Comparison of ENCODE assay signal across 25 mouse cellular contexts in the genomic region with DNA sequence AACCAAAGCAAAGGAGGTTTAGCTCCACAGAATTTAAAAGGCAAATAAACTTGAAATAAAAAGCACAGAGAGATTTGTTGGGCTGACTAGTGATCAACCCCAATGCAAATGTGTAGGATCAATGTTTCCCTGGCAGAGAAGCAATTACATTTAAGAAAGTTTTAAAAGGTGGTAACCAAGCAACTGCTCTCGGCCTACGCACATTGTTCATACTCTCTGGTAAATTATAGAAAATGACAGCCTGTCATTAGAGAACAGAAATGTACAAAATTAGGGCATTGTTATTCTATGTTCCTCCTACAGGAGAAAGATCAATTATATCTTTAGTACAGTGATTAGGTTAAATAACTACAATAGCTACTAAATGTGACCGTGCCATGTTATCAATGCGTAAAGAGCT.
DNase-seq lines count a peak whose midpoint lies in the region; ATAC-seq and TF ChIP-seq lines count a peak whose summit lies in the region.
"Had no signal": no experiment of that assay in that cellular context is flagged by ENCODE, and none has a peak within 500 bp of the region (broad histone marks: within the 10 kb centered on the region; RNA-seq: fewer than 3 reads in every experiment).

No protein-coding gene starts in this region.

- no peak overlapping the region for H3K4me2 ChIP-seq in forebrain, embryonic 15.5 days (replicated peaks)
- H3K4me2 ChIP-seq in forebrain, embryonic 11.5 days (ENCODE audit: low read depth, low read length, severe bottlenecking): no peak overlapping the region
- H3K4me2 ChIP-seq in forebrain, postnatal 0 days (ENCODE audit: low read depth): no peak overlapping the region
- H3K4me2 ChIP-seq: embryonic facial prominence, embryonic 12.5 days had no signal

- H3K27ac ChIP-seq in forebrain, embryonic 15.5 days (replicated peaks): no peak overlapping the region
- no peak overlapping the region for H3K27ac ChIP-seq in forebrain, embryonic 11.5 days (ENCODE audit: low read depth, low read length)
- no peak overlapping the region for H3K27ac ChIP-seq in forebrain, postnatal 0 days (ENCODE audit: low read depth, low read length)
- no peak overlapping the region for H3K27ac ChIP-seq in forebrain, embryonic 10.5 days
- H3K27ac ChIP-seq: embryonic facial prominence, embryonic 10.5 days; embryonic facial prominence, embryonic 12.5 days had no signal

- H3K9ac ChIP-seq in forebrain, embryonic 15.5 days (replicated peaks): no peak overlapping the region
- no peak overlapping the region for H3K9ac ChIP-seq in forebrain, embryonic 11.5 days (ENCODE audit: low read length)
- H3K9ac ChIP-seq in forebrain, postnatal 0 days: no peak overlapping the region
- H3K9ac ChIP-seq: embryonic facial prominence, embryonic 12.5 days had no signal

- peak; percentile 35; the same call in 1 of the 2 replicates for ATAC-seq in forebrain, embryonic 15.5 days (replicated peaks)
- ATAC-seq in forebrain, embryonic 11.5 days (replicated peaks; ENCODE audit: low FRiP score): no peak
- peak; percentile 79; the same call in 1 of the 2 replicates for ATAC-seq in forebrain, postnatal 0 days
- ATAC-seq: activated CD4-positive, CD25-positive, alpha-beta regulatory T cell, adult 4 months; CD4-positive, CD25-positive, alpha-beta regulatory T cell, adult 4 months; forebrain, embryonic 14.5 days; Patski had no signal

- TF ChIP-seq CTCF in forebrain, postnatal 0 days (IDR thresholded peaks at IDR 0.05; ENCODE audit: low read depth): no peak

- H3K4me3 ChIP-seq in forebrain, embryonic 15.5 days: no peak overlapping the region
- H3K4me3 ChIP-seq in forebrain, embryonic 11.5 days (ENCODE audit: low read depth, low read length): no peak overlapping the region
- no peak overlapping the region for H3K4me3 ChIP-seq in forebrain, postnatal 0 days (ENCODE audit: low read depth, low read length)
- no peak overlapping the region for H3K4me3 ChIP-seq in forebrain, embryonic 10.5 days
- H3K4me3 ChIP-seq: embryonic facial prominence, embryonic 10.5 days; embryonic facial prominence, embryonic 12.5 days had no signal

- no peaks in the 10 kb centered on the region for H3K27me3 ChIP-seq in forebrain, embryonic 15.5 days
- no peaks in the 10 kb centered on the region for H3K27me3 ChIP-seq in forebrain, embryonic 11.5 days (ENCODE audit: control insufficient read depth, insufficient read depth, low read length)
- no peaks in the 10 kb centered on the region for H3K27me3 ChIP-seq in forebrain, postnatal 0 days (ENCODE audit: insufficient read depth, low read length)
- H3K27me3 ChIP-seq in forebrain, embryonic 10.5 days (ENCODE audit: poor library complexity, severe bottlenecking): no peaks in the 10 kb centered on the region
- H3K27me3 ChIP-seq: CH12.LX; embryonic facial prominence, embryonic 12.5 days had no signal

- H3K9me3 ChIP-seq in forebrain, embryonic 15.5 days: no peaks in the 10 kb centered on the region
- H3K9me3 ChIP-seq in forebrain, embryonic 11.5 days (ENCODE audit: control insufficient read depth, low read length): peaks cover 4% of the 10 kb centered on the region; the same call in 1 of the 2 replicates
- H3K9me3 ChIP-seq in forebrain, postnatal 0 days (ENCODE audit: low read length): no peaks in the 10 kb centered on the region
- H3K9me3 ChIP-seq in forebrain, embryonic 10.5 days: no peaks in the 10 kb centered on the region; the same call in 1 of the 2 replicates
- H3K9me3 ChIP-seq: embryonic facial prominence, embryonic 12.5 days; G1E had no signal

- no peaks in the 10 kb centered on the region for H3K4me1 ChIP-seq in forebrain, embryonic 15.5 days
- H3K4me1 ChIP-seq in forebrain, embryonic 11.5 days (replicated peaks; ENCODE audit: control insufficient read depth, insufficient read depth, low read length): no peaks in the 10 kb centered on the region
- H3K4me1 ChIP-seq in forebrain, postnatal 0 days (ENCODE audit: insufficient read depth): no peaks in the 10 kb centered on the region
- H3K4me1 ChIP-seq in forebrain, embryonic 10.5 days: no peaks in the 10 kb centered on the region
- H3K4me1 ChIP-seq: embryonic facial prominence, embryonic 10.5 days; embryonic facial prominence, embryonic 12.5 days had no signal

- intact Hi-C loops in left cerebral cortex, postnatal 10 days (cut with DNase I): no loop called here

- H3K36me3 ChIP-seq in forebrain, embryonic 15.5 days: no peaks in the 10 kb centered on the region
- no peaks in the 10 kb centered on the region for H3K36me3 ChIP-seq in forebrain, embryonic 11.5 days (ENCODE audit: control insufficient read depth, insufficient read depth, low read length)
- no peaks in the 10 kb centered on the region for H3K36me3 ChIP-seq in forebrain, postnatal 0 days (ENCODE audit: insufficient read depth)
- no peaks in the 10 kb centered on the region for H3K36me3 ChIP-seq in forebrain, embryonic 10.5 days (replicated peaks)
- H3K36me3 ChIP-seq: embryonic facial prominence, embryonic 10.5 days; embryonic facial prominence, embryonic 12.5 days; G1E had no signal

- 76% methylated on average over 4 of the region's 4 CpGs for WGBS in forebrain, embryonic 15.5 days
- WGBS in forebrain, embryonic 11.5 days: 88% methylated on average over 4 of the region's 4 CpGs
- 65% methylated on average over 4 of the region's 4 CpGs for WGBS in forebrain, postnatal 0 days
- 90% methylated on average over 4 of the region's 4 CpGs for WGBS in forebrain, embryonic 10.5 days

- DNase-seq in forebrain, embryonic 11.5 days (ENCODE audit: low spot score): no peak
- no peak for DNase-seq in forebrain, postnatal 0 days
- no peak for DNase-seq in forebrain, embryonic 10.5 days (ENCODE audit: extremely low spot score, low spot score)
- DNase-seq in left cerebral cortex, adult 11 months (ENCODE audit: low spot score): peak; percentile 22
- no peak for DNase-seq in left cerebral cortex, postnatal 10 days (ENCODE audit: extremely low spot score in 1 of 2, low spot score in 2 of 2)
- DNase-seq in telencephalon, adult 2 months (ENCODE audit: low read depth, low spot score): peak; percentile 26
- DNase-seq in thymus, postnatal 0 days (ENCODE audit: low spot score): no peak
- DNase-seq: adrenal gland, adult 8-10 months; adrenal gland, postnatal 14 days; adrenal gland, postnatal 36 days; B cell, adult 2 months; cerebellum, adult 11-12 months; cerebellum, adult 2 months; cerebellum, adult 9-10 months; cerebellum, postnatal 10 days; cerebellum, postnatal 25 days had no signal

Comparison
In these comparisons a context has a peak if more than half of its experiments do, and no peak if none do; other contexts are left out.
1. DNase-seq: peak in left cerebral cortex, adult 11 months (single experiment) and telencephalon, adult 2 months (single experiment); none in forebrain, embryonic 11.5 days (single experiment), forebrain, postnatal 0 days (single experiment), forebrain, embryonic 10.5 days (single experiment), left cerebral cortex, postnatal 10 days (0 of 2) and thymus, postnatal 0 days (single experiment).